Mouse (Mus musculus) limb, embryonic 11.5 days (tissue): ENCODE data around the gene 4930596D02Rik. TPM values are rescaled to one million over a fixed set of nuclear protein-coding genes. Genes with fewer than 3 reads are reported as not detected.

Experiments
- ATAC-seq: fragments of 200-750 bp; cut with Nextera tagmentation; 2 replicates; pipeline ENCODE4 v1.8.0; 2017; ENCODE audit warnings: low read depth; ENCODE audit not compliant: insufficient number of reproducible peaks, low FRiP score, low TSS enrichment
- DNase-seq: peaks from one replicate; pipeline ENCODE4 v3.0.0-alpha.2; 2015; ENCODE audit warnings: low spot score
- H3K27ac ChIP-seq: fragments of 300-500 bp; sonication (generic); replicated peaks from 2 replicates; pipeline ENCODE4 v1.5.1; 2014; ENCODE audit warnings: low read depth, mild to moderate bottlenecking, low read length
- H3K27me3 ChIP-seq: fragments of 300-500 bp; sonication (generic); 2 replicates; pipeline ENCODE4 v1.6.1; 2014; ENCODE audit warnings: mild to moderate bottlenecking, low read length, mixed read lengths; ENCODE audit not compliant: control insufficient read depth, insufficient read depth
- H3K36me3 ChIP-seq: fragments of 300-500 bp; sonication (generic); 2 replicates; pipeline ENCODE4 v1.6.1; 2014; ENCODE audit warnings: mild to moderate bottlenecking, low read length, moderate library complexity, mixed read lengths; ENCODE audit not compliant: control insufficient read depth, insufficient read depth
- H3K4me1 ChIP-seq: fragments of 300-500 bp; sonication (generic); 2 replicates; pipeline ENCODE4 v1.6.1; 2014; ENCODE audit warnings: low read length, mixed read lengths; ENCODE audit not compliant: control insufficient read depth, insufficient read depth
- H3K4me2 ChIP-seq: fragments of 300-500 bp; sonication (generic); 2 replicates; pipeline ENCODE4 v1.6.1; 2014; ENCODE audit warnings: low read depth, mild to moderate bottlenecking, moderate library complexity; ENCODE audit not compliant: severe bottlenecking
- H3K4me3 ChIP-seq: fragments of 300-500 bp; sonication (generic); 2 replicates; pipeline ENCODE4 v1.5.1; 2014; ENCODE audit warnings: low read depth, low read length
- H3K9ac ChIP-seq: fragments of 300-500 bp; sonication (generic); 2 replicates; pipeline ENCODE4 v1.6.1; 2014; ENCODE audit warnings: mild to moderate bottlenecking, low read length
- H3K9me3 ChIP-seq: fragments of 300-500 bp; sonication (generic); 2 replicates; pipeline ENCODE4 v1.6.1; 2016; ENCODE audit warnings: low read length; ENCODE audit not compliant: control insufficient read depth
- WGBS: fragments of 180-500 bp; shearing (Covaris S2); extraction: QIAGEN DNeasy Blood & Tissue Kit; methylation state at CpG from one replicate; pipeline ENCODE4 v1.1.7; 2014; 5-methylcytosine and 5-hydroxymethylcytosine counted together
- polyA plus RNA-seq: library from polyadenylated mRNA; unstranded; fragments of >200 nt; fragmentation: Nextera tagmentation; extraction: Ambion mirVana; gene quantifications from 2 replicates; pipeline ENCODE4 v1.2.1, GENCODE M21; 2014

Gene 4930596D02Rik
- polyA plus RNA-seq = not detected in 2 replicates

- Histone ChIP-seq H3K27ac (no peak within 1 kb of the TSS), H3K27me3 (no peaks in the 10 kb centered on the region), H3K9ac (no peak within 1 kb of the TSS), H3K4me1 (no peaks in the 10 kb centered on the region), H3K4me2 (no peak within 1 kb of the TSS), H3K36me3 (no peaks in the 10 kb centered on the region), H3K9me3 (no peaks in the 10 kb centered on the region), H3K4me3 (no peak within 1 kb of the TSS)
- DNase-seq (no peak), ATAC-seq (no peak)
- 78% methylated on average over 4 of the region's 4 CpGs for WGBS
Measured at GRCm38 (mm10) chr14:35811878-35812277, at the start of gene 4930596D02Rik. TSS of gene 4930596D02Rik (minus strand) at chr14:35811978.

- no peak overlapping the region for H3K4me3 ChIP-seq
- no peaks in the 10 kb centered on the region for H3K36me3 ChIP-seq
- no peak overlapping the region for H3K9ac ChIP-seq
- H3K27ac ChIP-seq = no peak overlapping the region
- no peaks in the 10 kb centered on the region for H3K4me1 ChIP-seq
- H3K4me2 ChIP-seq = no peak overlapping the region
- ATAC-seq (no peak), DNase-seq (no peak)
- H3K27me3 ChIP-seq = no peaks in the 10 kb centered on the region
- H3K9me3 ChIP-seq = no peaks in the 10 kb centered on the region
- WGBS = 90% methylated on average over 1 of the region's 1 CpGs
Measured at GRCm38 (mm10) chr14:35853254-35853653, 41.5 kb upstream of the 4930596D02Rik start.

DNA sequence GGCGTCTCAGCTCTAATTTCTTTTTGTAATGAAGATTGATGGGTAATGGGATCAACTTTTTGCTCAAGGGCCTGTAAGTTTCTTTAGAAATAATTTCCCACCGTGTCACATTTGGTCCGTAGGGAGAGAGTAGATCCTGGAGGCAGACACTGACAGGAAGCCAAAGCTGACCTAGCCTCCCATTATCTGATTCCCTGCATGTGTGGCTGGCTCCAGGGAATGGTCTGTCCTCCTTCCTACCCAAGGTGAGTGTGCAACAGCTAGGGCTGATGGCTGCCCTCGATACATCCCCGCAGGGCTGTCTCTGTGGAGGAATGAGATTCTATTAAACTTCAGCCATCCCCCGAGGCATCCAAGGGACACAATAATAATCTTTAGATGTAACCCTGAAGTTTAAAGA lies 33.5 kb upstream of the 4930596D02Rik start:
- Histone ChIP-seq H3K9ac (no peak overlapping the region), H3K4me1 (no peaks in the 10 kb centered on the region), H3K27ac (no peak overlapping the region), H3K36me3 (no peaks in the 10 kb centered on the region), H3K4me3 (no peak overlapping the region), H3K9me3 (no peaks in the 10 kb centered on the region), H3K27me3 (no peaks in the 10 kb centered on the region), H3K4me2 (no peak overlapping the region)
- DNase-seq = no peak
- 82% methylated on average over 6 of the region's 6 CpGs for WGBS
- no peak for ATAC-seq

DNA sequence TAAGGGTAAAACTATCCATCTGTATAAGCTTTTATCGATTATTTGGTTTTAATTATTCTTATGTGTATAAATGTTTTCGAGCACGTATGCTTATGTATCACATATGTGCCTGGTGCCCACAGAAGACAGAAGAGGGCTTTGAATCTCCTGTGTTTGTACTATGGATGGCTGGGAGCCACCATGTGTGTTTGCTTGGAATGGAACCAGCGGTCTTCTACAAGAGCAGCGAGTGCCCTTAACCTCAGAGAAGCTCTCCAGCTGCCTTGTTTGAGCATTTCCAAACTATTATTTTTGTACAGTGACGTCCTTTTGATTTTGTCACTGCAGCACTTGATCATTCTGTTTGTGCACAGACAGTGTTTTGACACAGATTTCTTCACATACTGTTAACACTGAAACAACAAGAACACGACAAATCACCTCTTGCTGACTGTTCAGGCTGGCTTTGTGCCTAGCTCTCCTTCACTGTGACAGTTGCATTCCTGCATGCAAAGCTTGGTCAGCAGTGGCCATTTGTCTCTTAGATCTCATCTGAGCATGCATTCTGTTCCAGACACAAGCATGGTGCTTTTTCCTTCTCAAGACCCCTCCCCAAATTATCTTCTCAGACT lies 30.4 kb upstream of the 4930596D02Rik start:
- Histone ChIP-seq H3K9me3 (no peaks in the 10 kb centered on the region), H3K9ac (no peak overlapping the region), H3K4me2 (no peak overlapping the region), H3K27ac (no peak overlapping the region), H3K4me3 (no peak overlapping the region), H3K36me3 (no peaks in the 10 kb centered on the region), H3K4me1 (no peaks in the 10 kb centered on the region), H3K27me3 (no peaks in the 10 kb centered on the region)
- ATAC-seq = no peak
- DNase-seq = no peak
- 82% methylated on average over 7 of the region's 7 CpGs for WGBS

GRCm38 (mm10) chr14:35792656-35793213 lies 19.0 kb downstream of the 4930596D02Rik start:
- Histone ChIP-seq H3K36me3 (no peaks in the 10 kb centered on the region), H3K9ac (no peak overlapping the region), H3K27me3 (no peaks in the 10 kb centered on the region), H3K9me3 (no peaks in the 10 kb centered on the region), H3K4me1 (no peaks in the 10 kb centered on the region), H3K4me3 (no peak overlapping the region), H3K27ac (no peak overlapping the region), H3K4me2 (no peak overlapping the region)
- no peak for ATAC-seq
- no peak for DNase-seq
- WGBS = 75% methylated on average over 3 of the region's 3 CpGs

- Histone ChIP-seq H3K4me2 (no peak overlapping the region), H3K27ac (no peak overlapping the region), H3K4me3 (no peak overlapping the region), H3K9ac (no peak overlapping the region), H3K4me1 (no peaks in the 10 kb centered on the region), H3K9me3 (no peaks in the 10 kb centered on the region), H3K27me3 (no peaks in the 10 kb centered on the region), H3K36me3 (no peaks in the 10 kb centered on the region)
- no peak for ATAC-seq
- DNase-seq = no peak
- 80% methylated on average over 3 of the region's 3 CpGs for WGBS
Measured at GRCm38 (mm10) chr14:35780033-35780432, 31.7 kb downstream of the 4930596D02Rik start.

DNA sequence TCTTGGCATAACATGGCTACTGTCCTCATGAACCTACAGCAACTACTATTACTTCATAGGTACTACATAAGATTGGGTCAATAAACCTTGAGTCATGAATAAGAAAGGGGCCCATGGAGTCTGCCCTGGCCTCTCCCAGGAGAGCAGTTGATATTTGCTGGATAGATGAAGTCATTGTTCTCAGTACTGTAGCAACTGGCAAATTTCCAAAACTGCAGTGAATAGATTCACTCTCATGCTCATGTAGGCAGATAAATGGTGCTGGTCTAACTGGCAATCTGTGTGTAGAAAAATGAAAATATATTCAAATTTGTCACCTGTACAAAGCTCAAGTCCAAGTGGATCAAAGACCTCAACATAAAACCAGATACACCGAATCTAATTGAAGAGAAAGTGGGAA lies 38.5 kb downstream of the 4930596D02Rik start:
- Histone ChIP-seq H3K27me3 (no peaks in the 10 kb centered on the region), H3K9ac (no peak overlapping the region), H3K9me3 (no peaks in the 10 kb centered on the region), H3K4me1 (no peaks in the 10 kb centered on the region), H3K27ac (no peak overlapping the region), H3K4me3 (no peak overlapping the region), H3K4me2 (no peak overlapping the region), H3K36me3 (no peaks in the 10 kb centered on the region)
- ATAC-seq (no peak), DNase-seq (no peak)
- WGBS = 90% methylated on average over 1 of the region's 1 CpGs
